Mouse (Mus musculus): ENCODE results near the gene Lce1h. TPM values are rescaled to one million over a fixed set of nuclear protein-coding genes. Genes with fewer than 3 reads are reported as not detected.

Lce1h gene
- polyA plus RNA-seq, 1 experiment from 2014 or later = not detected

Other genes with a start within 250 kb of the Lce1h start
- gene 2310046K23Rik, start 230.6 kb downstream of the Lce1h start, polyA plus RNA-seq (2016; fragmentation: Nextera tagmentation; extraction: Ambion mirVana) = not detected in 2 replicates
- gene Ivl, start 191.3 kb downstream of the Lce1h start, polyA plus RNA-seq (2016; fragmentation: Nextera tagmentation; extraction: Ambion mirVana) = 0.10 and 0.13 TPM in 2 replicates
- gene Smcp, start 176.1 kb downstream of the Lce1h start, polyA plus RNA-seq (2016; fragmentation: Nextera tagmentation; extraction: Ambion mirVana) = not detected in 2 replicates
- gene 2210017I01Rik, start 157.6 kb downstream of the Lce1h start, polyA plus RNA-seq (2016; fragmentation: Nextera tagmentation; extraction: Ambion mirVana) = not detected in 2 replicates
- gene Lce6a, start 143.4 kb downstream of the Lce1h start, polyA plus RNA-seq (2016; fragmentation: Nextera tagmentation; extraction: Ambion mirVana) = not detected in 2 replicates
- gene Lce1a1, start 116.8 kb downstream of the Lce1h start, polyA plus RNA-seq (2016; fragmentation: Nextera tagmentation; extraction: Ambion mirVana) = not detected in 2 replicates
- gene Lce1b, start 108.1 kb downstream of the Lce1h start, polyA plus RNA-seq (2016; fragmentation: Nextera tagmentation; extraction: Ambion mirVana) = not detected in 2 replicates
- gene Lce1a2, start 94.8 kb downstream of the Lce1h start, polyA plus RNA-seq (2016; fragmentation: Nextera tagmentation; extraction: Ambion mirVana) = not detected in 2 replicates
- not detected in 2 replicates for gene Lce1c, start 85.8 kb downstream of the Lce1h start, polyA plus RNA-seq (2016; fragmentation: Nextera tagmentation; extraction: Ambion mirVana)
- gene Lce1d, start 77.9 kb downstream of the Lce1h start, polyA plus RNA-seq (2016; fragmentation: Nextera tagmentation; extraction: Ambion mirVana) = not detected in 2 replicates
- not detected in 2 replicates for gene Lce1e, start 56.0 kb downstream of the Lce1h start, polyA plus RNA-seq (2016; fragmentation: Nextera tagmentation; extraction: Ambion mirVana)
- gene Lce1f, start 44.7 kb downstream of the Lce1h start, polyA plus RNA-seq (2016; fragmentation: Nextera tagmentation; extraction: Ambion mirVana) = not detected in 2 replicates
- gene Gm38119, start 26.0 kb downstream of the Lce1h start, polyA plus RNA-seq (2016; fragmentation: Nextera tagmentation; extraction: Ambion mirVana) = not detected in 2 replicates
- gene Lce1g, start 12.7 kb downstream of the Lce1h start, polyA plus RNA-seq (2016; fragmentation: Nextera tagmentation; extraction: Ambion mirVana) = not detected in 2 replicates
- not detected in 2 replicates for gene Lce1i, start 13.8 kb upstream of the Lce1h start, polyA plus RNA-seq (2016; fragmentation: Nextera tagmentation; extraction: Ambion mirVana)
- not detected in 2 replicates for gene Lce1j, start 25.4 kb upstream of the Lce1h start, polyA plus RNA-seq (2016; fragmentation: Nextera tagmentation; extraction: Ambion mirVana)
- not detected in 2 replicates for gene Lce1k, start 42.8 kb upstream of the Lce1h start, polyA plus RNA-seq (2016; fragmentation: Nextera tagmentation; extraction: Ambion mirVana)
- not detected in 2 replicates for gene Kprp, start 62.2 kb upstream of the Lce1h start, polyA plus RNA-seq (2016; fragmentation: Nextera tagmentation; extraction: Ambion mirVana)
- not detected in 2 replicates for gene Lce1l, start 86.2 kb upstream of the Lce1h start, polyA plus RNA-seq (2016; fragmentation: Nextera tagmentation; extraction: Ambion mirVana)
- not detected in 2 replicates for gene 2310050C09Rik, start 105.2 kb upstream of the Lce1h start, polyA plus RNA-seq (2016; fragmentation: Nextera tagmentation; extraction: Ambion mirVana)
- not detected in 2 replicates for gene Lce3a, start 161.2 kb upstream of the Lce1h start, polyA plus RNA-seq (2016; fragmentation: Nextera tagmentation; extraction: Ambion mirVana)
- gene Lce3b, start 167.9 kb upstream of the Lce1h start, polyA plus RNA-seq (2016; fragmentation: Nextera tagmentation; extraction: Ambion mirVana) = not detected in 2 replicates
- not detected in 2 replicates for gene Lce3c, start 179.4 kb upstream of the Lce1h start, polyA plus RNA-seq (2016; fragmentation: Nextera tagmentation; extraction: Ambion mirVana)
- not detected in 2 replicates for gene Lce3d, start 192.3 kb upstream of the Lce1h start, polyA plus RNA-seq (2016; fragmentation: Nextera tagmentation; extraction: Ambion mirVana)
- not detected in 2 replicates for gene Lce3e, start 202.0 kb upstream of the Lce1h start, polyA plus RNA-seq (2016; fragmentation: Nextera tagmentation; extraction: Ambion mirVana)
- not detected in 2 replicates for gene Lce3f, start 227.2 kb upstream of the Lce1h start, polyA plus RNA-seq (2016; fragmentation: Nextera tagmentation; extraction: Ambion mirVana)